Mouse (Mus musculus): ENCODE measurements around the gene Armc2. TPM values are rescaled to one million over a fixed set of nuclear protein-coding genes. Genes with fewer than 3 reads are reported as not detected.
"Not testable (repeated sequence)": the region's sequence is repeated elsewhere in the genome, so short reads cannot be mapped to it uniquely, and the experiment has no call there.

Armc2 gene
- polyA plus RNA-seq, 1 experiment from 2014 or later, result 3.8 TPM

- no peaks in the 10 kb centered on the region for H3K9me3 ChIP-seq
- no peaks in the 10 kb centered on the region for H3K4me1 ChIP-seq
- H3K27me3 ChIP-seq, result no peaks in the 10 kb centered on the region
- H3K9ac ChIP-seq, result no peak overlapping the region
- WGBS, result 66% methylated on average over 2 of the region's 2 CpGs
- no peaks in the 10 kb centered on the region for H3K36me3 ChIP-seq
- H3K4me3 ChIP-seq, result no peak overlapping the region
- no peak overlapping the region for H3K4me2 ChIP-seq
- ATAC-seq (ENCODE audit: insufficient number of reproducible peaks, low FRiP score, low TSS enrichment, low read depth), result no peak
- H3K27ac ChIP-seq, result no peak overlapping the region
Measured at GRCm38 (mm10) chr10:41959808-41960207, 58.4 kb downstream of the Armc2 start.

GRCm38 (mm10) chr10:41958677-41959274 is 59.5 kb downstream of the Armc2 start:
- Histone ChIP-seq H3K4me3 (no peak overlapping the region), H3K27me3 (no peaks in the 10 kb centered on the region), H3K4me1 (no peaks in the 10 kb centered on the region), H3K9ac (no peak overlapping the region), H3K9me3 (no peaks in the 10 kb centered on the region), H3K4me2 (no peak overlapping the region), H3K36me3 (no peaks in the 10 kb centered on the region), H3K27ac (no peak overlapping the region)
- ATAC-seq (ENCODE audit: insufficient number of reproducible peaks, low FRiP score, low TSS enrichment, low read depth), result no peak
- WGBS, result 86% methylated on average over 19 of the region's 19 CpGs

GRCm38 (mm10) chr10:41957421-41958225 is 60.6 kb downstream of the Armc2 start:
- Histone ChIP-seq H3K4me2 (no peak overlapping the region), H3K4me3 (no peak overlapping the region), H3K27ac (no peak overlapping the region), H3K36me3 (no peaks in the 10 kb centered on the region), H3K9ac (no peak overlapping the region), H3K9me3 (no peaks in the 10 kb centered on the region), H3K4me1 (no peaks in the 10 kb centered on the region), H3K27me3 (no peaks in the 10 kb centered on the region)
- ATAC-seq (ENCODE audit: insufficient number of reproducible peaks, low FRiP score, low TSS enrichment, low read depth), result no peak
- WGBS, result 78% methylated on average over 18 of the region's 18 CpGs

- H3K27ac ChIP-seq, result no peak overlapping the region
- no peaks in the 10 kb centered on the region for H3K36me3 ChIP-seq
- 92% methylated on average over 5 of the region's 5 CpGs for WGBS
- H3K4me2 ChIP-seq, result no peak overlapping the region
- H3K4me1 ChIP-seq, result no peaks in the 10 kb centered on the region
- H3K4me3 ChIP-seq, result no peak overlapping the region
- H3K9me3 ChIP-seq, result no peaks in the 10 kb centered on the region
- no peak for ATAC-seq (ENCODE audit: insufficient number of reproducible peaks, low FRiP score, low TSS enrichment, low read depth)
- H3K9ac ChIP-seq, result no peak overlapping the region
- no peaks in the 10 kb centered on the region for H3K27me3 ChIP-seq
Measured at GRCm38 (mm10) chr10:41953528-41953864, 64.7 kb downstream of the Armc2 start.

- no peak overlapping the region for H3K9ac ChIP-seq
- H3K27me3 ChIP-seq, result no peaks in the 10 kb centered on the region
- H3K4me2 ChIP-seq, result no peak overlapping the region
- H3K4me1 ChIP-seq, result no peaks in the 10 kb centered on the region
- no peaks in the 10 kb centered on the region for H3K9me3 ChIP-seq
- ATAC-seq (ENCODE audit: insufficient number of reproducible peaks, low FRiP score, low TSS enrichment, low read depth), result no peak
- H3K4me3 ChIP-seq, result no peak overlapping the region
- 95% methylated on average over 14 of the region's 14 CpGs for WGBS
- H3K27ac ChIP-seq, result no peak overlapping the region
- no peaks in the 10 kb centered on the region for H3K36me3 ChIP-seq
Measured at GRCm38 (mm10) chr10:41952850-41953527, 65.3 kb downstream of the Armc2 start.

GRCm38 (mm10) chr10:41952354-41952753 is 65.9 kb downstream of the Armc2 start:
- H3K4me1 ChIP-seq; H3K4me3 ChIP-seq; H3K4me2 ChIP-seq; H3K36me3 ChIP-seq; ATAC-seq (ENCODE audit: insufficient number of reproducible peaks, low FRiP score, low TSS enrichment, low read depth); H3K27ac ChIP-seq; H3K9me3 ChIP-seq; H3K27me3 ChIP-seq; H3K9ac ChIP-seq: not testable (repeated sequence)
- WGBS, result 96% methylated on average over 10 of the region's 10 CpGs

- peaks cover 18% of the 10 kb centered on the region for H3K4me1 ChIP-seq
- no peaks in the 10 kb centered on the region for H3K27me3 ChIP-seq
- H3K9ac ChIP-seq, result no peak overlapping the region
- no peak overlapping the region for H3K4me2 ChIP-seq
- ATAC-seq (ENCODE audit: insufficient number of reproducible peaks, low FRiP score, low TSS enrichment, low read depth), result no peak
- no peaks in the 10 kb centered on the region for H3K36me3 ChIP-seq
- no peaks in the 10 kb centered on the region for H3K9me3 ChIP-seq
- no peak overlapping the region for H3K4me3 ChIP-seq
- no peak overlapping the region for H3K27ac ChIP-seq
- 67% methylated on average over 4 of the region's 4 CpGs for WGBS
Measured at GRCm38 (mm10) chr10:41939090-41939489, 79.2 kb downstream of the Armc2 start.

- Histone ChIP-seq H3K9ac (no peak overlapping the region), H3K36me3 (no peaks in the 10 kb centered on the region), H3K27me3 (no peaks in the 10 kb centered on the region), H3K4me3 (no peak overlapping the region), H3K4me1 (peaks cover 18% of the 10 kb centered on the region), H3K9me3 (no peaks in the 10 kb centered on the region), H3K4me2 (no peak overlapping the region), H3K27ac (no peak overlapping the region)
- ATAC-seq (ENCODE audit: insufficient number of reproducible peaks, low FRiP score, low TSS enrichment, low read depth), result no peak
- 62% methylated on average over 4 of the region's 4 CpGs for WGBS
Measured at GRCm38 (mm10) chr10:41937176-41937575, 81.1 kb downstream of the Armc2 start.

GRCm38 (mm10) chr10:41936100-41936499 is 82.1 kb downstream of the Armc2 start:
- Histone ChIP-seq H3K4me1 (peaks cover 18% of the 10 kb centered on the region), H3K27me3 (no peaks in the 10 kb centered on the region), H3K4me3 (no peak overlapping the region), H3K4me2 (no peak overlapping the region), H3K9me3 (no peaks in the 10 kb centered on the region), H3K9ac (no peak overlapping the region), H3K36me3 (no peaks in the 10 kb centered on the region), H3K27ac (no peak overlapping the region)
- 50% methylated on average over 4 of the region's 4 CpGs for WGBS
- no peak for ATAC-seq (ENCODE audit: insufficient number of reproducible peaks, low FRiP score, low TSS enrichment, low read depth)

- Histone ChIP-seq H3K4me3 (no peak overlapping the region), H3K4me1 (peaks cover 18% of the 10 kb centered on the region), H3K9ac (no peak overlapping the region), H3K9me3 (no peaks in the 10 kb centered on the region), H3K4me2 (no peak overlapping the region), H3K27me3 (no peaks in the 10 kb centered on the region), H3K27ac (peak overlapping the region; percentile 74; the same call in 1 of the 2 replicates), H3K36me3 (no peaks in the 10 kb centered on the region)
- no peak for ATAC-seq (ENCODE audit: insufficient number of reproducible peaks, low FRiP score, low TSS enrichment, low read depth)
Measured at GRCm38 (mm10) chr10:41935476-41935829, 82.8 kb downstream of the Armc2 start.

GRCm38 (mm10) chr10:41934633-41935475 is 83.4 kb downstream of the Armc2 start:
- ATAC-seq (ENCODE audit: insufficient number of reproducible peaks, low FRiP score, low TSS enrichment, low read depth), result no peak
- Histone ChIP-seq H3K36me3 (no peaks in the 10 kb centered on the region), H3K4me2 (peak overlapping the region; percentile 41), H3K9ac (no peak overlapping the region), H3K4me3 (peak overlapping the region; percentile 14), H3K9me3 (no peaks in the 10 kb centered on the region), H3K27me3 (no peaks in the 10 kb centered on the region), H3K27ac (peak overlapping the region; percentile 74), H3K4me1 (peaks cover 18% of the 10 kb centered on the region)
- 25% methylated on average over 21 of the region's 21 CpGs for WGBS

GRCm38 (mm10) chr10:41933536-41933935 is 84.7 kb downstream of the Armc2 start:
- Histone ChIP-seq H3K36me3 (no peaks in the 10 kb centered on the region), H3K9me3 (no peaks in the 10 kb centered on the region), H3K27ac (no peak overlapping the region), H3K4me3 (no peak overlapping the region), H3K27me3 (no peaks in the 10 kb centered on the region), H3K4me1 (peaks cover 18% of the 10 kb centered on the region), H3K9ac (no peak overlapping the region), H3K4me2 (no peak overlapping the region)
- ATAC-seq (ENCODE audit: insufficient number of reproducible peaks, low FRiP score, low TSS enrichment, low read depth), result no peak
- WGBS, result 63% methylated on average over 6 of the region's 6 CpGs

Measured in limb, embryonic 15.5 days (tissue).